Comparison of ENCODE assay signal across 8 mouse cellular contexts in the genomic region with DNA sequence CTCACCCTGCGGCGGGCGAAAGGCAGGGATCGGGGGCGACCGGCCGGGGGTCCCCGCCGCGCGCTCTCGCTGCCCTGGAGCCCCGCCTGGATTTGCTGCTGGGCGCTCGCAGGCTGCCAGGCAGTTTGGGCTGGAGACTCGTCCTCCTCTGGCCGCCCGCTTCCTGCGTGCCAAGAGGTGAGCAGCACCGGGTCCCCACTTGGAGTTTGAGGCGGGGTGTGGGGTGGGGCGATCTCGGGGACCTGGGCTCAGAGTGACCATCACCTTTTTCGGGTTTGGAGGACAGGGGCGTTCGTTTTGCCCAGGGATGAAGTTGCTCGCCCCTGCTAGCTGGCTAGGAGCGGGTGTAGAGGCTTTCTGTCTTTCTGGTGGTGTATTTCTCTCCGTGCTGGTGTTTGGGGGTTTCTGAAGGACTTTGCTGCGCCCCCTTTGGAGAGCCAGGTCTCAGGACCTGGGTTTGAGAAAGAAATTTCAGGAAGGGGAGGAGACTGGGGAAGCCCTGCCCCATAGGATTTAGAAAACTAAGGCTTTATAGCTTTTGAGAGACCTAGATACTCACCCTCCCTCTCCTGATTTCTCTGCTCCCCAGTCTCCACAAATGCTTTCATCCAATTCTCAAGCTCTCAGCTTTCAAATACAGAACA. TPM values are rescaled to one million over a fixed set of nuclear protein-coding genes. Genes with fewer than 3 reads are reported as not detected.
DNase-seq lines count a peak whose midpoint lies in the region; ATAC-seq and TF ChIP-seq lines count a peak whose summit lies in the region.

No protein-coding gene starts in this region.

- 0 out of 2 replicates have a peak, but pooled peaks cover 4% of the 10 kb centered on the region for H3K27me3 ChIP-seq in kidney, postnatal 0 days (ENCODE audit: insufficient read depth, low read length)
- H3K27me3 ChIP-seq in forebrain, embryonic 11.5 days (ENCODE audit: control insufficient read depth, insufficient read depth, low read length), result peaks cover 2% of the 10 kb centered on the region; the same call in 1 of the 2 replicates
- 0 out of 2 replicates have a peak, but pooled peaks cover 6% of the 10 kb centered on the region for H3K27me3 ChIP-seq in limb, embryonic 14.5 days (ENCODE audit: control insufficient read depth, insufficient read depth, low read length)
- H3K27me3 ChIP-seq in neural tube, embryonic 12.5 days (replicated peaks), result no peaks in the 10 kb centered on the region

- no peaks in the 10 kb centered on the region for H3K9me3 ChIP-seq in kidney, postnatal 0 days (replicated peaks; ENCODE audit: low read length)
- no peaks in the 10 kb centered on the region for H3K9me3 ChIP-seq in forebrain, embryonic 11.5 days (ENCODE audit: control insufficient read depth, low read length)
- no peaks in the 10 kb centered on the region for H3K9me3 ChIP-seq in limb, embryonic 14.5 days (ENCODE audit: control insufficient read depth, low read length)
- H3K9me3 ChIP-seq in neural tube, embryonic 12.5 days, result no peaks in the 10 kb centered on the region

- no peaks in the 10 kb centered on the region for H3K4me1 ChIP-seq in kidney, postnatal 0 days (replicated peaks; ENCODE audit: insufficient read depth, low read length)
- 0 out of 2 replicates have a peak, but pooled peaks cover 2% of the 10 kb centered on the region for H3K4me1 ChIP-seq in forebrain, embryonic 11.5 days (replicated peaks; ENCODE audit: control insufficient read depth, insufficient read depth, low read length)
- no peaks in the 10 kb centered on the region for H3K4me1 ChIP-seq in limb, embryonic 14.5 days (ENCODE audit: control insufficient read depth, insufficient read depth, low read length)
- peaks cover 5% of the 10 kb centered on the region; the same call in 1 of the 2 replicates for H3K4me1 ChIP-seq in neural tube, embryonic 12.5 days

- H3K4me3 ChIP-seq in kidney, postnatal 0 days (replicated peaks; ENCODE audit: low read depth, low read length), result peak overlapping the region; percentile 60
- H3K4me3 ChIP-seq in forebrain, embryonic 11.5 days (ENCODE audit: low read depth, low read length), result peak overlapping the region; percentile 67
- peak overlapping the region; percentile 57 for H3K4me3 ChIP-seq in limb, embryonic 14.5 days (replicated peaks; ENCODE audit: low read length)
- peak overlapping the region; percentile 54 for H3K4me3 ChIP-seq in neural tube, embryonic 12.5 days

- H3K36me3 ChIP-seq in kidney, postnatal 0 days (ENCODE audit: insufficient read depth, low read length), result no peaks in the 10 kb centered on the region
- H3K36me3 ChIP-seq in forebrain, embryonic 11.5 days (ENCODE audit: control insufficient read depth, insufficient read depth, low read length), result no peaks in the 10 kb centered on the region
- no peaks in the 10 kb centered on the region for H3K36me3 ChIP-seq in limb, embryonic 14.5 days (ENCODE audit: control insufficient read depth, insufficient read depth, low read length)
- no peaks in the 10 kb centered on the region for H3K36me3 ChIP-seq in neural tube, embryonic 12.5 days

- H3K4me2 ChIP-seq in kidney, postnatal 0 days (ENCODE audit: low read length), result peak overlapping the region; percentile 99
- peak overlapping the region; percentile 92 for H3K4me2 ChIP-seq in forebrain, embryonic 11.5 days (ENCODE audit: low read depth, low read length, severe bottlenecking)
- H3K4me2 ChIP-seq in limb, embryonic 14.5 days (replicated peaks; ENCODE audit: low read depth, low read length, severe bottlenecking), result peak overlapping the region; percentile 78
- H3K4me2 ChIP-seq in neural tube, embryonic 12.5 days (replicated peaks), result peak overlapping the region; percentile 81

- peak; percentile 70 for ATAC-seq in kidney, postnatal 0 days (replicated peaks; ENCODE audit: low FRiP score, low read depth)
- peak; percentile 83 for ATAC-seq in forebrain, embryonic 11.5 days (replicated peaks; ENCODE audit: low FRiP score)
- ATAC-seq in limb, embryonic 14.5 days (ENCODE audit: low FRiP score, low read depth), result peak; percentile 77
- peak; percentile 81 for ATAC-seq in neural tube, embryonic 12.5 days (ENCODE audit: low FRiP score, low read depth)

- WGBS in kidney, postnatal 0 days, result 1% methylated on average over 25 of the region's 30 CpGs
- WGBS in forebrain, embryonic 11.5 days, result under 1% methylated on average over 27 of the region's 30 CpGs
- under 1% methylated on average over 11 of the region's 30 CpGs for WGBS in limb, embryonic 14.5 days
- WGBS in neural tube, embryonic 12.5 days, result under 1% methylated on average over 30 of the region's 30 CpGs

- TF ChIP-seq CTCF in kidney, postnatal 0 days (IDR thresholded peaks at IDR 0.05; ENCODE audit: low read depth), result no peak

- peak overlapping the region; percentile 51 for H3K9ac ChIP-seq in kidney, postnatal 0 days (ENCODE audit: low read depth, low read length)
- H3K9ac ChIP-seq in forebrain, embryonic 11.5 days (ENCODE audit: low read length), result peak overlapping the region; percentile 85
- peak overlapping the region; percentile 58 for H3K9ac ChIP-seq in limb, embryonic 14.5 days (ENCODE audit: low read depth, low read length, severe bottlenecking)
- peak overlapping the region; percentile 83 for H3K9ac ChIP-seq in neural tube, embryonic 12.5 days

- TF ChIP-seq POLR2A in limb, embryonic 14.5 days (IDR thresholded peaks at IDR 0.05; ENCODE audit: borderline replicate concordance, extremely low read depth, insufficient read depth, insufficient read length), result no peak

- peak; percentile 10 for DNase-seq in kidney, postnatal 0 days (ENCODE audit: low spot score)
- DNase-seq in kidney, postnatal 14 days, result no peak
- peak; percentile 24 for DNase-seq in ZHBTc4 (ENCODE audit: low read depth, low spot score)
- DNase-seq in forebrain, embryonic 11.5 days (ENCODE audit: low spot score), result no peak
- no peak for DNase-seq in limb, embryonic 14.5 days (ENCODE audit: low spot score)
- DNase-seq in cerebellum, postnatal 10 days, result no peak
- DNase-seq in adrenal gland, postnatal 25 days, result no peak

- no peak overlapping the region for H3K27ac ChIP-seq in kidney, postnatal 0 days
- H3K27ac ChIP-seq in forebrain, embryonic 11.5 days (ENCODE audit: low read depth, low read length), result peak overlapping the region; percentile 31; the same call in 1 of the 2 replicates
- peak overlapping the region; percentile 61; the same call in 1 of the 2 replicates for H3K27ac ChIP-seq in limb, embryonic 14.5 days (replicated peaks; ENCODE audit: low read depth, low read length)
- peak overlapping the region; percentile 69 for H3K27ac ChIP-seq in neural tube, embryonic 12.5 days

RNA-seq across cellular contexts. Expression of a gene that starts 0.5 kb away (rescaled TPM):
- 0.86 and 0.87 TPM in 2 replicates for polyA plus RNA-seq in kidney, postnatal 0 days (2015; fragmentation: Nextera tagmentation; extraction: Ambion mirVana)
- 4.5 and 5.1 TPM in 2 replicates for polyA plus RNA-seq in forebrain, embryonic 11.5 days (2014; fragmentation: Nextera tagmentation; extraction: Ambion mirVana)
- 4.6 and 4.9 TPM in 2 replicates for polyA plus RNA-seq in limb, embryonic 14.5 days (2012; rRNA removed)
- polyA plus RNA-seq in limb, embryonic 14.5 days (2014; fragmentation: Nextera tagmentation; extraction: Ambion mirVana), result 4.0 and 4.2 TPM in 2 replicates
- 14.2 and 15.4 TPM in 2 replicates for polyA plus RNA-seq in neural tube, embryonic 12.5 days (2016; fragmentation: Nextera tagmentation; extraction: Ambion mirVana)
- total RNA-seq in adrenal gland, postnatal 25 days (2021), result 16.5 and 17.9 TPM in 2 replicates

Comparison
In these comparisons a context has a peak if more than half of its experiments do, and no peak if none do; other contexts are left out.
1. DNase-seq: peak in kidney, postnatal 0 days (single experiment) and ZHBTc4 (single experiment); none in kidney, postnatal 14 days (single experiment), forebrain, embryonic 11.5 days (single experiment), limb, embryonic 14.5 days (single experiment), cerebellum, postnatal 10 days (0 of 2) and adrenal gland, postnatal 25 days (single experiment).
2. Peak in every context shown above with its lines, with median percentiles within 50 percentile points of each other: ATAC-seq, H3K4me2 ChIP-seq, H3K4me3 ChIP-seq and H3K9ac ChIP-seq.